Mouse (Mus musculus) liver (tissue): ENCODE results near the gene Prkra.
A peak's percentile ranks its signal among the peaks of the same experiment; 100 is the strongest.
"Not testable (repeated sequence)": the region's sequence is repeated elsewhere in the genome, so short reads cannot be mapped to it uniquely, and the experiment has no call there.

ENCODE experiments used
- DNase-seq: peaks from one replicate; pipeline ENCODE4 v3.0.0-alpha.2; 2020; ENCODE audit warnings: mixed read lengths

Prkra gene

GRCm38 (mm10) chr2:76654646-76655045 is 6.8 kb upstream of the Prkra start:
- DNase-seq: no peak

GRCm38 (mm10) chr2:76653070-76653469 is 5.3 kb upstream of the Prkra start:
- DNase-seq: no peak

- DNase-seq: no peak
These were observed 889 bp upstream of the Prkra start for GRCm38 (mm10) chr2:76648666-76649141.

- DNase-seq: peak; percentile 29
These were observed 360 bp downstream of the Prkra start for GRCm38 (mm10) chr2:76647441-76647869.

- no peak for DNase-seq
These were observed 4.0 kb downstream of the Prkra start for GRCm38 (mm10) chr2:76643801-76644200.

GRCm38 (mm10) chr2:76639637-76640036 is 8.2 kb downstream of the Prkra start:
- DNase-seq: no peak

GRCm38 (mm10) chr2:76631600-76631999 is 16.2 kb downstream of the Prkra start:
- no peak for DNase-seq

- DNase-seq: no peak
These were observed 17.5 kb downstream of the Prkra start for GRCm38 (mm10) chr2:76630293-76630692.

- not testable (repeated sequence) for DNase-seq
These were observed 25.5 kb downstream of the Prkra start for GRCm38 (mm10) chr2:76622316-76622715.

- DNase-seq: no peak
These were observed 26.1 kb downstream of the Prkra start for GRCm38 (mm10) chr2:76621724-76622123.

- DNase-seq: no peak
These were observed 27.6 kb downstream of the Prkra start for GRCm38 (mm10) chr2:76620188-76620587.

GRCm38 (mm10) chr2:76618078-76618477 is 29.7 kb downstream of the Prkra start:
- DNase-seq: no peak

- no peak for DNase-seq
These were observed 35.8 kb downstream of the Prkra start for GRCm38 (mm10) chr2:76611996-76612395.

- DNase-seq: no peak
These were observed 37.3 kb downstream of the Prkra start for GRCm38 (mm10) chr2:76610326-76611104.

GRCm38 (mm10) chr2:76606704-76607103 is 41.1 kb downstream of the Prkra start:
- DNase-seq: no peak

- DNase-seq: no peak
These were observed 45.6 kb downstream of the Prkra start for GRCm38 (mm10) chr2:76602256-76602655.

GRCm38 (mm10) chr2:76599214-76599613 is 48.6 kb downstream of the Prkra start:
- DNase-seq: no peak

GRCm38 (mm10) chr2:76597521-76597920 is 50.3 kb downstream of the Prkra start:
- DNase-seq: no peak

- no peak for DNase-seq
These were observed 55.4 kb downstream of the Prkra start for GRCm38 (mm10) chr2:76592401-76592924.

- no peak for DNase-seq
These were observed 57.6 kb downstream of the Prkra start for GRCm38 (mm10) chr2:76590221-76590620.

GRCm38 (mm10) chr2:76586906-76587305 is 60.9 kb downstream of the Prkra start:
- no peak for DNase-seq

GRCm38 (mm10) chr2:76585090-76585489 is 62.7 kb downstream of the Prkra start:
- DNase-seq: no peak
